10 mouse cellular contexts compared by ENCODE assay signal in the genomic region with DNA sequence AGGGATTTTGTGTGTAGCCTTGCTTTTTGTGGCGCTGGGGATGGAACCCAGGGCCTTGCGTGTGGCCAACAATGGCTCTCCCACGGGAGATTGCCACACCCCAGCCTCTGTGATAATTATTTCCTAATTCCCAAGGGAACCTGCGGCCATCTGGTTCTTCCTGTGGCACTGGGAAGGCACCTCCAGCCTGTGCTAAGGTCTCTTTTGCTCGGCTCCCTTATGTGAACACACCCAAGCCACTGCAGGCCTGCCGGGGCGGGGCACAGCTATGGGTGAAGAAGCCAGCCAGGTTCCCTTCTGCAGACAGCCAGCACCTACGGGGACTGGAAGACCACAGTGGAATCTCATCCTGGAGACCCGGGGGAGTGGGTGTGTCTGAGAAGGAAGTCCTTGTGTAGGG. TPM values are rescaled to one million over a fixed set of nuclear protein-coding genes. Genes with fewer than 3 reads are reported as not detected.
DNase-seq lines count a peak whose midpoint lies in the region; ATAC-seq and TF ChIP-seq lines count a peak whose summit lies in the region.
"Had no signal": no experiment of that assay in that cellular context is flagged by ENCODE, and none has a peak within 500 bp of the region (broad histone marks: within the 10 kb centered on the region; RNA-seq: fewer than 3 reads in every experiment).

No protein-coding gene starts in this region.

- DNase-seq in hindbrain, postnatal 0 days (ENCODE audit: low spot score) = no peak
- no peak for DNase-seq in hindbrain, embryonic 14.5 days (ENCODE audit: low spot score)
- DNase-seq in ES-E14 (ENCODE audit: low read depth, low spot score) (peak; percentile 16), adipocyte (ENCODE audit: low spot score) (no peak)
- peak; percentile 52 for DNase-seq in heart, adult 8-10 months (ENCODE audit: low spot score)
- DNase-seq in cerebellum, postnatal 36 days = no peak
- no peak for DNase-seq in right cerebral cortex, postnatal 14 days
- DNase-seq: forebrain, postnatal 0 days had no signal

- no peaks in the 10 kb centered on the region for H3K27me3 ChIP-seq in hindbrain, postnatal 0 days (ENCODE audit: insufficient read depth, low read length)
- no peaks in the 10 kb centered on the region for H3K27me3 ChIP-seq in hindbrain, embryonic 14.5 days (ENCODE audit: control insufficient read depth, insufficient read depth, low read length)
- H3K27me3 ChIP-seq in intestine, embryonic 15.5 days (replicated peaks) = no peaks in the 10 kb centered on the region

- no peak for TF ChIP-seq CTCF in hindbrain, postnatal 0 days (IDR thresholded peaks at IDR 0.05; ENCODE audit: low read depth)

- H3K36me3 ChIP-seq in hindbrain, postnatal 0 days (ENCODE audit: insufficient read depth, low read length) = no peaks in the 10 kb centered on the region
- no peaks in the 10 kb centered on the region for H3K36me3 ChIP-seq in hindbrain, embryonic 14.5 days (replicated peaks; ENCODE audit: control insufficient read depth, insufficient read depth)
- H3K36me3 ChIP-seq in ES-E14 (ENCODE audit: control insufficient read depth, insufficient read depth, low read length, poor library complexity, severe bottlenecking) = no peaks in the 10 kb centered on the region
- H3K36me3 ChIP-seq in intestine, embryonic 15.5 days = no peaks in the 10 kb centered on the region

- peak; percentile 32; the same call in 1 of the 2 replicates for ATAC-seq in hindbrain, postnatal 0 days
- ATAC-seq in hindbrain, embryonic 14.5 days (ENCODE audit: low FRiP score) = no peak
- ATAC-seq in intestine, embryonic 15.5 days = peak; percentile 38

- H3K4me1 ChIP-seq in hindbrain, postnatal 0 days (ENCODE audit: insufficient read depth, low read length) = no peaks in the 10 kb centered on the region
- no peaks in the 10 kb centered on the region for H3K4me1 ChIP-seq in hindbrain, embryonic 14.5 days (replicated peaks; ENCODE audit: control insufficient read depth, insufficient read depth, low read length)
- peaks cover 0 to 9% of the 10 kb centered on the region in 2 experiments; a peak in 2 of 4 replicates for H3K4me1 ChIP-seq in ES-E14 (ENCODE audit: control insufficient read depth in 2 of 2, insufficient read depth in 2 of 2, low read length in 2 of 2, poor library complexity in 1 of 2)
- H3K4me1 ChIP-seq in intestine, embryonic 15.5 days (replicated peaks) = peaks cover 11% of the 10 kb centered on the region; the same call in 1 of the 2 replicates

- no peak overlapping the region for H3K27ac ChIP-seq in hindbrain, postnatal 0 days
- H3K27ac ChIP-seq in hindbrain, embryonic 14.5 days = no peak overlapping the region
- no peak overlapping the region for H3K27ac ChIP-seq in ES-E14 (ENCODE audit: insufficient read depth, low read depth, low read length, poor library complexity, severe bottlenecking)
- 0 out of 2 replicates have a peak overlapping the region, but pooled peaks have one; percentile 44 for H3K27ac ChIP-seq in intestine, embryonic 15.5 days

- no peaks in the 10 kb centered on the region for H3K9me3 ChIP-seq in hindbrain, postnatal 0 days (ENCODE audit: low read length)
- H3K9me3 ChIP-seq in hindbrain, embryonic 14.5 days (ENCODE audit: control insufficient read depth, low read length) = no peaks in the 10 kb centered on the region
- H3K9me3 ChIP-seq in ES-E14 (ENCODE audit: control insufficient read depth, insufficient read depth, low read depth, low read length) = no peaks in the 10 kb centered on the region
- H3K9me3 ChIP-seq in intestine, embryonic 15.5 days = no peaks in the 10 kb centered on the region

- in situ Hi-C loops in ES-E14 (cut with MboI; ENCODE audit: low sequenced_read_pairs in 2 of 2, unreplicated experiment in 2 of 2) = no loop called here

- no peak overlapping the region for H3K4me2 ChIP-seq in hindbrain, postnatal 0 days (ENCODE audit: low read depth, low read length)
- no peak overlapping the region for H3K4me2 ChIP-seq in hindbrain, embryonic 14.5 days (replicated peaks)
- H3K4me2 ChIP-seq in intestine, embryonic 15.5 days (replicated peaks) = no peak overlapping the region

- 82% methylated on average over 9 of the region's 9 CpGs for WGBS in hindbrain, postnatal 0 days
- WGBS in hindbrain, embryonic 14.5 days = 78% methylated on average over 9 of the region's 9 CpGs
- 68% methylated on average over 9 of the region's 9 CpGs for WGBS in intestine, embryonic 15.5 days

- H3K4me3 ChIP-seq in hindbrain, postnatal 0 days (ENCODE audit: low read length) = no peak overlapping the region
- no peak overlapping the region for H3K4me3 ChIP-seq in hindbrain, embryonic 14.5 days (replicated peaks; ENCODE audit: low read length)
- H3K4me3 ChIP-seq in ES-E14 (ENCODE audit: insufficient read depth in 1 of 2, low read depth in 1 of 2, low read length in 2 of 2, poor library complexity in 1 of 2, severe bottlenecking in 1 of 2) = peak overlapping the region in 1 of 2 experiments; percentile 25; a peak in 1 of 4 replicates
- no peak overlapping the region for H3K4me3 ChIP-seq in intestine, embryonic 15.5 days (replicated peaks)

- H3K9ac ChIP-seq in hindbrain, postnatal 0 days (replicated peaks; ENCODE audit: low read length) = no peak overlapping the region
- no peak overlapping the region for H3K9ac ChIP-seq in hindbrain, embryonic 14.5 days
- 0 out of 2 replicates have a peak overlapping the region, but pooled peaks have one; percentile 19 for H3K9ac ChIP-seq in ES-E14 (ENCODE audit: insufficient read depth, low read depth, low read length, poor library complexity, severe bottlenecking)
- no peak overlapping the region for H3K9ac ChIP-seq in intestine, embryonic 15.5 days
- H3K9ac ChIP-seq: forebrain, postnatal 0 days had no signal

TF ChIP-seq in ES-E14, 5 proteins besides CTCF, POLR2A, EP300 and RAD21:
- TF ChIP-seq CHD2 (IDR thresholded peaks at IDR 0.05; ENCODE audit: low read depth, low read length) = no peak
- no peak for TF ChIP-seq MAFK (IDR thresholded peaks at IDR 0.05; ENCODE audit: insufficient read depth, low read depth, low read length)
- no peak for TF ChIP-seq ZC3H11A (IDR thresholded peaks at IDR 0.05; ENCODE audit: borderline replicate concordance, low read depth, low read length)
- TF ChIP-seq ZNF384 (IDR thresholded peaks at IDR 0.05; ENCODE audit: low read depth, low read length) = no peak
- no peak for TF ChIP-seq HCFC1 (IDR thresholded peaks at IDR 0.05; ENCODE audit: borderline replicate concordance, insufficient read depth, low read length)
TF ChIP-seq in ES-E14: peak in this region for 0.

RNA-seq across cellular contexts. Expression of gene Mn1, which starts 49.3 kb away (rescaled TPM):
- total RNA-seq in hindbrain, postnatal 0 days (2014; rRNA removed) = 71.5 and 87.2 TPM in 2 replicates
- polyA plus RNA-seq in hindbrain, postnatal 0 days (2015; fragmentation: Nextera tagmentation; extraction: Ambion mirVana) = 27.0 and 32.9 TPM in 2 replicates
- polyA plus RNA-seq in hindbrain, embryonic 14.5 days (2014; fragmentation: Nextera tagmentation; extraction: Ambion mirVana) = 27.8 and 28.6 TPM in 2 replicates
- 1.9 and 2.8 TPM in 2 replicates for total RNA-seq in ES-E14 (2012; rRNA removed)
- total RNA-seq in heart, adult 8-10 months (2022) = 10 to 100 TPM; 13.9 to 21.6 (median 19.8) TPM
- 8.0 and 8.7 TPM in 2 replicates for polyA plus RNA-seq in intestine, embryonic 15.5 days (2015; fragmentation: Nextera tagmentation; extraction: Ambion mirVana)
- polyA plus RNA-seq: C2C12 had no signal

Comparison
In these comparisons a context has a peak if more than half of its experiments do, and no peak if none do; other contexts are left out.
1. DNase-seq: peak in ES-E14 (single experiment) and heart, adult 8-10 months (single experiment); none in hindbrain, postnatal 0 days (single experiment), hindbrain, embryonic 14.5 days (single experiment), cerebellum, postnatal 36 days (0 of 2), right cerebral cortex, postnatal 14 days (single experiment) and adipocyte (single experiment).